Mouse (Mus musculus) erythroblast, embryonic 14.5 days (primary cell): ENCODE measurements around the gene Exosc7. TPM values are rescaled to one million over a fixed set of nuclear protein-coding genes. Genes with fewer than 3 reads are reported as not detected.
A peak's percentile ranks its signal among the peaks of the same experiment; 100 is the strongest.

Experiments
- H3K27me3 ChIP-seq: 2 replicates; pipeline ENCODE4 v1.6.1; 2012; ENCODE audit warnings: inconsistent platforms; ENCODE audit not compliant: control insufficient read depth
- H3K36me3 ChIP-seq: 2 replicates; pipeline ENCODE4 v1.6.1; 2012; ENCODE audit warnings: mild to moderate bottlenecking, inconsistent platforms; ENCODE audit not compliant: control insufficient read depth
- H3K4me1 ChIP-seq: 2 replicates; pipeline ENCODE4 v1.6.1; 2012; ENCODE audit warnings: inconsistent platforms; ENCODE audit not compliant: control insufficient read depth
- H3K4me3 ChIP-seq: replicated peaks from 2 replicates; pipeline ENCODE3; 2012; ENCODE audit warnings: moderate library complexity, mild to moderate bottlenecking, inconsistent platforms
- H3K9me3 ChIP-seq: 2 replicates; pipeline ENCODE4 v1.6.1; 2012; ENCODE audit warnings: low read length, inconsistent platforms, mixed read lengths; ENCODE audit not compliant: control insufficient read depth
- GATA1 ChIP-seq: IDR thresholded peaks from 2 replicates; pipeline ENCODE4 v1.6.1; 2012; ENCODE audit warnings: low read length, inconsistent platforms, mixed read lengths
- TAL1 ChIP-seq: IDR thresholded peaks from 3 replicates; pipeline ENCODE4 v1.6.1; 2012; ENCODE audit warnings: low read length, inconsistent platforms, mixed read lengths
- polyA plus RNA-seq: library from polyadenylated mRNA; stranded (reverse); fragments of >175 nt; gene quantifications from 2 replicates; pipeline ENCODE4 v1.2.3, GENCODE M21; 2012

Exosc7 gene
- 0.53 and 0.86 TPM in 2 replicates for polyA plus RNA-seq

GRCm38 (mm10) chr9:123112805-123113521 is at the start of gene Exosc7, which contains the start of gene Zdhhc3:
Gene Exosc7 (plus strand): TSS chr9:123113215.
Gene Zdhhc3 (minus strand): TSS chr9:123113205.
- Histone ChIP-seq H3K36me3 (peaks cover 36% of the 10 kb centered on the region), H3K27me3 (no peaks in the 10 kb centered on the region), H3K4me3 (peak within 1 kb of the TSS; percentile 90), H3K4me1 (peaks cover 44% of the 10 kb centered on the region), H3K9me3 (no peaks in the 10 kb centered on the region)
- TF ChIP-seq TAL1 (no peak), GATA1 (no peak)

DNA sequence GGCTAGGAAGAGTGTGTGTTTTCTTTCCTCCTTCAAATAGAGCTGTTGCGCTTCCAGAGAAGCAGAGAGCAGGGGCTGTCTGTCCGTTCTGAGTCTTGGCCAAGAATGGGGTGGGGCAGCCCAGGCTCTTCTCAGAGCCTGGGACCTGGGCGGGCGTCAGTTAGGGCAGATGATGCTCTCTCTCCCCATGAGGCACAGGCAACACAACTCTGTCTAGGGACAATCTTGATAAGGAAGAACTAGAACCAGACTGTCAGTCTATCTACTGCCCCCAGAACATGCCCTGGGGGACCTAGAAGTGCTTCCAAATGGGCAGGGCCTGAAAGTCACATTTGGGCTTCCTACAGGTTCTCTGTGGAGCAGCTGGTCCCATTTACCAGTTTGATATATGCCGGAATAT is 33.9 kb upstream of the Exosc7 start:
- no peaks in the 10 kb centered on the region for H3K9me3 ChIP-seq
- H3K36me3 ChIP-seq: peaks cover 94% of the 10 kb centered on the region
- H3K4me3 ChIP-seq: no peak overlapping the region
- peaks cover 13% of the 10 kb centered on the region for H3K4me1 ChIP-seq
- no peak for TF ChIP-seq TAL1
- TF ChIP-seq GATA1: no peak
- H3K27me3 ChIP-seq: no peaks in the 10 kb centered on the region

DNA sequence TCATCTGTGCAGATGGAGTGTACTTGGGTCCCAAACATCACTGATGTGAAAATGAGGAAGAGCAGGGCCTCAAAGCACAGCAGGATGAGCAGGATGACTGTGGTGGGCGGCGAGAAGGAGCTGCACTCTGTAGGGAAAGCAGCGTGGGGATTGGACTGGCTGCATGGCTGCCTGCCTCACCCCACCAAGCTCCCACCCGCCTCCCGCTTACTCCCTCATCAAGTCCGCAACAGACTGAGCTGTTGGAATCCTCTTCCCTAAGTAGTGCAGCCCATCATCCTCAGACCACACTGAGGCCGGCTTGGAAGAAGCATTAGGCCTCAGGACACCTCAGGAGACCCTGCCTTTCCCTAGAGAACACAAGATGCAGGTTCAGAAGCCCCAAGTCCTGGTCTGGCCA is 32.7 kb upstream of the Exosc7 start:
- Histone ChIP-seq H3K4me1 (peaks cover 13% of the 10 kb centered on the region), H3K36me3 (peaks cover 97% of the 10 kb centered on the region), H3K9me3 (no peaks in the 10 kb centered on the region), H3K27me3 (no peaks in the 10 kb centered on the region), H3K4me3 (no peak overlapping the region)
- TF ChIP-seq TAL1: no peak
- no peak for TF ChIP-seq GATA1

- no peaks in the 10 kb centered on the region for H3K27me3 ChIP-seq
- no peaks in the 10 kb centered on the region for H3K9me3 ChIP-seq
- TF ChIP-seq GATA1 (no peak), TAL1 (no peak)
- no peak overlapping the region for H3K4me3 ChIP-seq
- H3K36me3 ChIP-seq: peaks cover 97% of the 10 kb centered on the region
- H3K4me1 ChIP-seq: peaks cover 13% of the 10 kb centered on the region
These were observed 32.2 kb upstream of the Exosc7 start for GRCm38 (mm10) chr9:123080796-123081195.

DNA sequence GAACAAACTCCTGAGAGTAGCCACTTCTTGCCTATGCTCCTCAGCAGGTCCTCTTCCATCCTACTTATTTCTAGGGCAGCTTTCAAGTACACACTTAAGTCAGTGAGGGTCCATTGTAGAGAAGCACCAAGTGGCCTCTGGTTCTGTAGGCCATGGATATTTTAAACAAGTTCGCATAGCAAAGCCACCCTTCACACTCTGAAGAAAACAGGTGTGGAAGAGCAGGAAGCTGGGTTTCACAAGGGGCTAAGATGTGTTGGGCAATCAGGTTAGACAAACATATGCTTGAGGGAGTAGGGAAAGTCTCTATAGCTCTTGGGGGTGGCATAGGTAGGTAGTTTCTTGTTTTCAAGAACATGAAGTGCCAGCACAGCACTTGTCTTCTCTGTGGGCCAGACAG is 27.6 kb upstream of the Exosc7 start:
- TF ChIP-seq TAL1 (no peak), GATA1 (no peak)
- peaks cover 99% of the 10 kb centered on the region for H3K36me3 ChIP-seq
- no peak overlapping the region for H3K4me3 ChIP-seq
- peaks cover 5% of the 10 kb centered on the region; the same call in 1 of the 2 replicates for H3K4me1 ChIP-seq
- H3K9me3 ChIP-seq: no peaks in the 10 kb centered on the region
- no peaks in the 10 kb centered on the region for H3K27me3 ChIP-seq

DNA sequence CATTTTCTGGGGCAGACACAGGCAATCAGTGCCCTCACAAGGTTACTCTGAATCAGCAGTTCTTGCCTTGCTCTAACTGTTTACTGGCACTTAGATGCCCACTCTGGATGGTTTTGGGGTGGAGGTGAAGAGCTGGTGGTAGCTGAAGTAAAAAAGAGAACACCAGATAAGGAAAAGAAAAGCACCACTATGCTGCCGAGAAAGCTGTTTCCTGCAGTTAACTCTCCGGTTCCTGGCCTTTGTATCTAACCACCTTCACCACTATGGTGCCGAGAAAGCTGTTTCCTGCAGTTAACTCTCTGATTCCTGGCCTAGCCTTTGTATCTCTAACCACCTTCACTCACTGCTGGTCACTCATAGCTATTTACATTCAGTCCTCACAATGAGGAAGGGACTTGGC is 25.5 kb upstream of the Exosc7 start:
- H3K4me1 ChIP-seq: peaks cover 5% of the 10 kb centered on the region; the same call in 1 of the 2 replicates
- no peaks in the 10 kb centered on the region for H3K27me3 ChIP-seq
- no peak for TF ChIP-seq TAL1
- H3K36me3 ChIP-seq: peaks cover 97% of the 10 kb centered on the region
- H3K4me3 ChIP-seq: no peak overlapping the region
- H3K9me3 ChIP-seq: no peaks in the 10 kb centered on the region

- Histone ChIP-seq H3K4me3 (no peak overlapping the region), H3K9me3 (no peaks in the 10 kb centered on the region), H3K36me3 (peaks cover 86% of the 10 kb centered on the region), H3K4me1 (peaks cover 5% of the 10 kb centered on the region; the same call in 1 of the 2 replicates), H3K27me3 (no peaks in the 10 kb centered on the region)
- no peak for TF ChIP-seq GATA1
- TF ChIP-seq TAL1: no peak
These were observed 22.2 kb upstream of the Exosc7 start for GRCm38 (mm10) chr9:123090844-123091243.

DNA sequence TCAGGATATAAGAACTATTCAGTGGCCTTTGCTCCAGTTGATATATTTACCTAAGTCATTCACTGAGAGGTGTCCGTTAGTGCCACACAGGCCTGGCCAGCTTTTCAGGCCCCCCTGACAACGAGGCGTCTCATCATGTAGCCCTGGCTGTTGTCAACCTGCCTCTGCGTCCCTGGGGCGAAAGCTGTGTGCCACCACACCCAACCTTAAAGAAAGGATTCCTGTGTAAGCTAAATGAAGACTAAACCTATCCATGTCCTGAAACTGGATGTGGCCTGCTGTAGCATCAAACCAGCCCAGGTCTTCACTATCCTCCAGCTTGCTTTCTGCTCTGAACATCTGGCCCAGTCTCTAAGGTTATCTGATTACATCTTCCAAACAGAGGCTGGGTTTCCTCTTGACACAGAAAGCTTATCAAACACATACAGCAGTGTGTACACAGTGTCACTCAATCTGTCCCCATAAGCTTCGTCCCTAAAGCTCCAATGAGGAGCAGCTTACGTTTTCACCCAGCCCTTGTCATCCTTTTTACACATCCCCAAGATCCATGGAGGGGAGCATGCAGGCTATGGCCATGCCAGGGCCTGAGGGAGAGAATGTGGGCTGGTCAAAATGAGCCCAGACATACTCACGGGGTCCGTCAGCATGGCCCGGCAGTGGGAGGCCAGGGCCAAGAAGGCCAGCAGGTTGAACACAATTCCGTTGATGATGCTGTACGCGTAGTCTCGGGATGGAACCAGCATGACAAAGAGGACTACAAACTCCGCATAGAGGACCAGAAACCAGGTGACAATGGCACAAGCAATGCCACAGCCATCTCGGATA is 13.2 kb upstream of the Exosc7 start:
- Histone ChIP-seq H3K27me3 (no peaks in the 10 kb centered on the region), H3K9me3 (no peaks in the 10 kb centered on the region), H3K36me3 (peaks cover 89% of the 10 kb centered on the region), H3K4me1 (peaks cover 13% of the 10 kb centered on the region), H3K4me3 (no peak overlapping the region)
- TF ChIP-seq TAL1 (no peak), GATA1 (no peak)

DNA sequence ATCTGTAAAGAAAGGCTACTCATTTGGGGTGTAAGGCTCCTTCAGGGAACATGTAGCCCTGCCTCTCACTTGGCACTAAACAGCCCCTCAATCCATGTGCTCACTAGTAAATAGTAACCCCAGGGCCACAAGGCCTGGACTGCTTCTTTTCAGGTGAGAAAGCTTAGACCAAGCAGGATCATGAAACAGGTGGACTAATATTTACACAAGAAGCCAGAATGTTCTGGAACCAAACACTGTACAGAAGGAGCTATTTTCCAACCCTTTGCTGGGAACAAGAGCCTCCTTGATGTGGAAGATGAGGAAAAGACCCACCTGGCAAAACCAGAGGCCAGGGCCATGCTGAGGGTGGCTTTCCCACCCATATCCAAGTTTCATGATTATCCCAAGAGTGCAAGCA is 9.6 kb upstream of the Exosc7 start:
- no peaks in the 10 kb centered on the region for H3K27me3 ChIP-seq
- H3K4me1 ChIP-seq: peaks cover 14% of the 10 kb centered on the region
- no peak overlapping the region for H3K4me3 ChIP-seq
- no peaks in the 10 kb centered on the region for H3K9me3 ChIP-seq
- no peak for TF ChIP-seq TAL1
- no peak for TF ChIP-seq GATA1
- peaks cover 76% of the 10 kb centered on the region for H3K36me3 ChIP-seq
